Mouse (Mus musculus): ENCODE measurements at regions not wholly inside any gene's neighbourhood (a gene's known extent, or its start where the extent isn't known, plus 50 kb on each side); places are given as distances from the start of the nearest gene placed in this dataset.

- Histone ChIP-seq H3K9me3 (replicated peaks; ENCODE audit: low read length) (no peaks in the 10 kb centered on the region), H3K9ac (ENCODE audit: insufficient read depth, low read depth) (no peak overlapping the region), H3K27ac (ENCODE audit: insufficient read depth, low read depth) (no peak overlapping the region), H3K4me2 (ENCODE audit: insufficient read depth, low read depth, poor library complexity, severe bottlenecking) (no peak overlapping the region), H3K79me2 (replicated peaks; ENCODE audit: control insufficient read depth, extremely low read depth, insufficient read depth, poor library complexity, severe bottlenecking) (no peaks in the 10 kb centered on the region), H3K27me3 (replicated peaks) (no peaks in the 10 kb centered on the region), H3K4me3 (replicated peaks in 1 of 3; ENCODE audit: low read depth in 2 of 3, low read length in 2 of 3, poor library complexity in 1 of 3) (no peak overlapping the region), H3K4me1 (ENCODE audit: control insufficient read depth in 1 of 2, insufficient read depth in 2 of 2) (no peaks in the 10 kb centered on the region), H3K36me3 (replicated peaks in 1 of 2; ENCODE audit: control insufficient read depth in 1 of 2, insufficient read depth in 1 of 2, low read length in 1 of 2) (no peaks in the 10 kb centered on the region)
- dilution Hi-C loops (cut with MboI; ENCODE audit: extremely low pct_ligation_motif_present, extremely low pct_unique_long_range_greater_than_20kb, low sequenced_read_pairs): no loop called here
- in situ Hi-C loops (cut with MboI; ENCODE audit: low pct_ligation_motif_present, low pct_unique_long_range_greater_than_20kb, low sequenced_read_pairs): no loop called here
- no peak for DNase-seq (ENCODE audit: extremely low read depth)
- TF ChIP-seq TBP (conservative IDR thresholded peaks at IDR 0.05; ENCODE audit: low read depth, low read length) (no peak), MAFK (IDR thresholded peaks at IDR 0.05; ENCODE audit: insufficient replicate concordance, low read length) (no peak), POLR2A (IDR thresholded peaks at IDR 0.05; ENCODE audit: low read depth, low read length) (no peak)
Measured at GRCm38 (mm10) chr3:35099226-35099625, 449.0 kb downstream of the Sox2 start.

GRCm38 (mm10) chr3:35099876-35100420 lies 449.7 kb downstream of the Sox2 start:
- H3K4me3 ChIP-seq (replicated peaks in 1 of 3; ENCODE audit: low read depth in 2 of 3, low read length in 2 of 3, poor library complexity in 1 of 3): no peak overlapping the region
- in situ Hi-C loops (cut with MboI; ENCODE audit: low pct_ligation_motif_present, low pct_unique_long_range_greater_than_20kb, low sequenced_read_pairs): loop anchor here (25.0 kb wide), 1 partner anchor 387 kb away; no protein-coding TSS in a partner anchor
- H3K4me1 ChIP-seq (ENCODE audit: control insufficient read depth in 1 of 2, insufficient read depth in 2 of 2): no peaks in the 10 kb centered on the region
- DNase-seq (ENCODE audit: extremely low read depth): no peak
- H3K79me2 ChIP-seq (replicated peaks; ENCODE audit: control insufficient read depth, extremely low read depth, insufficient read depth, poor library complexity, severe bottlenecking): no peaks in the 10 kb centered on the region
- H3K4me2 ChIP-seq (ENCODE audit: insufficient read depth, low read depth, poor library complexity, severe bottlenecking): no peak overlapping the region
- H3K27ac ChIP-seq (ENCODE audit: insufficient read depth, low read depth): no peak overlapping the region
- no peak for TF ChIP-seq ELF1 (IDR thresholded peaks at IDR 0.05; ENCODE audit: low read depth, low read length)
- TF ChIP-seq CTCF (conservative IDR thresholded peaks at IDR 0.05 in 1 of 2, IDR thresholded peaks at IDR 0.05 in 1 of 2; ENCODE audit: low read depth in 2 of 2, low read length in 2 of 2): no peak
- no peak for TF ChIP-seq ZKSCAN1 (IDR thresholded peaks at IDR 0.05; ENCODE audit: borderline replicate concordance, low read depth, low read length)
- TF ChIP-seq TBP (conservative IDR thresholded peaks at IDR 0.05; ENCODE audit: low read depth, low read length): no peak
- TF ChIP-seq EP300 (IDR thresholded peaks at IDR 0.05; ENCODE audit: low read length): no peak
- TF ChIP-seq ETS1 (conservative IDR thresholded peaks at IDR 0.05; ENCODE audit: low read depth, low read length): no peak
- no peak for TF ChIP-seq BHLHE40 (IDR thresholded peaks at IDR 0.05; ENCODE audit: low read depth, low read length)
- TF ChIP-seq TCF12 (IDR thresholded peaks at IDR 0.05; ENCODE audit: low read depth, low read length): no peak
- TF ChIP-seq ZNF384 (IDR thresholded peaks at IDR 0.05; ENCODE audit: low read depth, low read length): no peak
- no peaks in the 10 kb centered on the region for H3K36me3 ChIP-seq (replicated peaks in 1 of 2; ENCODE audit: control insufficient read depth in 1 of 2, insufficient read depth in 1 of 2, low read length in 1 of 2)
- H3K9me3 ChIP-seq (replicated peaks; ENCODE audit: low read length): no peaks in the 10 kb centered on the region
- no peaks in the 10 kb centered on the region for H3K27me3 ChIP-seq (replicated peaks)
- H3K9ac ChIP-seq (ENCODE audit: insufficient read depth, low read depth): no peak overlapping the region
- dilution Hi-C loops (cut with MboI; ENCODE audit: extremely low pct_ligation_motif_present, extremely low pct_unique_long_range_greater_than_20kb, low sequenced_read_pairs): no loop called here

GRCm38 (mm10) chr3:35101286-35101685 lies 451.1 kb downstream of the Sox2 start:
- Histone ChIP-seq H3K36me3 (replicated peaks in 1 of 2; ENCODE audit: control insufficient read depth in 1 of 2, insufficient read depth in 1 of 2, low read length in 1 of 2) (no peaks in the 10 kb centered on the region), H3K4me1 (ENCODE audit: control insufficient read depth in 1 of 2, insufficient read depth in 2 of 2) (no peaks in the 10 kb centered on the region), H3K27ac (ENCODE audit: insufficient read depth, low read depth) (no peak overlapping the region), H3K27me3 (replicated peaks) (no peaks in the 10 kb centered on the region), H3K4me2 (ENCODE audit: insufficient read depth, low read depth, poor library complexity, severe bottlenecking) (no peak overlapping the region), H3K9me3 (replicated peaks; ENCODE audit: low read length) (no peaks in the 10 kb centered on the region), H3K9ac (ENCODE audit: insufficient read depth, low read depth) (no peak overlapping the region), H3K4me3 (replicated peaks in 1 of 3; ENCODE audit: low read depth in 2 of 3, low read length in 2 of 3, poor library complexity in 1 of 3) (no peak overlapping the region), H3K79me2 (replicated peaks; ENCODE audit: control insufficient read depth, extremely low read depth, insufficient read depth, poor library complexity, severe bottlenecking) (no peaks in the 10 kb centered on the region)
- dilution Hi-C loops (cut with MboI; ENCODE audit: extremely low pct_ligation_motif_present, extremely low pct_unique_long_range_greater_than_20kb, low sequenced_read_pairs): no loop called here
- in situ Hi-C loops (cut with MboI; ENCODE audit: low pct_ligation_motif_present, low pct_unique_long_range_greater_than_20kb, low sequenced_read_pairs): loop anchor here (25.0 kb wide), 1 partner anchor 386 kb away; no protein-coding TSS in a partner anchor
- TF ChIP-seq CTCF (conservative IDR thresholded peaks at IDR 0.05 in 1 of 2, IDR thresholded peaks at IDR 0.05 in 1 of 2; ENCODE audit: low read depth in 2 of 2, low read length in 2 of 2) (no peak), ZNF384 (IDR thresholded peaks at IDR 0.05; ENCODE audit: low read depth, low read length) (no peak), ZMIZ1 (IDR thresholded peaks at IDR 0.05; ENCODE audit: low read depth, low read length) (no peak), RAD21 (IDR thresholded peaks at IDR 0.05; ENCODE audit: low read depth, low read length) (no peak), ZC3H11A (IDR thresholded peaks at IDR 0.05; ENCODE audit: low read depth, low read length) (no peak), TCF12 (IDR thresholded peaks at IDR 0.05; ENCODE audit: low read depth, low read length) (no peak), MAX (IDR thresholded peaks at IDR 0.05; ENCODE audit: low read length) (no peak), POLR2A (IDR thresholded peaks at IDR 0.05; ENCODE audit: low read depth, low read length) (no peak), CHD1 (IDR thresholded peaks at IDR 0.05; ENCODE audit: low read depth, low read length) (no peak), ELF1 (IDR thresholded peaks at IDR 0.05; ENCODE audit: low read depth, low read length) (no peak), KAT2A (IDR thresholded peaks at IDR 0.05; ENCODE audit: insufficient replicate concordance, low read length) (no peak)
- no peak for DNase-seq (ENCODE audit: extremely low read depth)

All from CH12.LX (cell line).